Mouse (Mus musculus) heart, embryonic 11.5 days (tissue): ENCODE results near the gene Gse1. TPM values are rescaled to one million over a fixed set of nuclear protein-coding genes. Genes with fewer than 3 reads are reported as not detected.

Experiments used
- ATAC-seq: fragments of 200-750 bp; cut with Nextera tagmentation; replicated peaks from 2 replicates; pipeline ENCODE4 v1.8.0; 2017; ENCODE audit warnings: moderate library complexity; ENCODE audit not compliant: insufficient number of reproducible peaks, low FRiP score, low TSS enrichment
- H3K27ac ChIP-seq: fragments of 300-500 bp; sonication (generic); 2 replicates; pipeline ENCODE4 v1.5.1; 2014; ENCODE audit warnings: mild to moderate bottlenecking, low read depth, low read length
- H3K27me3 ChIP-seq: fragments of 300-500 bp; sonication (generic); 2 replicates; pipeline ENCODE4 v1.6.1; 2014; ENCODE audit warnings: mild to moderate bottlenecking, low read length, mixed read lengths; ENCODE audit not compliant: control insufficient read depth, insufficient read depth
- H3K36me3 ChIP-seq: fragments of 300-500 bp; sonication (generic); 2 replicates; pipeline ENCODE4 v1.6.1; 2014; ENCODE audit warnings: mild to moderate bottlenecking, low read length, moderate library complexity, mixed read lengths; ENCODE audit not compliant: control insufficient read depth, insufficient read depth
- H3K4me1 ChIP-seq: fragments of 300-500 bp; sonication (generic); 2 replicates; pipeline ENCODE4 v1.6.1; 2014; ENCODE audit warnings: low read length; ENCODE audit not compliant: control insufficient read depth, insufficient read depth
- H3K4me2 ChIP-seq: fragments of 300-500 bp; sonication (generic); 2 replicates; pipeline ENCODE4 v1.6.1; 2014; ENCODE audit warnings: mild to moderate bottlenecking, moderate library complexity
- H3K4me3 ChIP-seq: fragments of 300-500 bp; sonication (generic); 2 replicates; pipeline ENCODE4 v1.5.1; 2014; ENCODE audit warnings: low read depth, low read length
- H3K9ac ChIP-seq: fragments of 300-500 bp; sonication (generic); 2 replicates; pipeline ENCODE4 v1.6.1; 2014; ENCODE audit warnings: mild to moderate bottlenecking, low read depth, low read length, moderate library complexity
- H3K9me3 ChIP-seq: fragments of 300-500 bp; sonication (generic); replicated peaks from 2 replicates; pipeline ENCODE4 v1.6.1; 2016; ENCODE audit warnings: low read length; ENCODE audit not compliant: control insufficient read depth
- WGBS: fragments of 180-500 bp; shearing (Covaris S2); extraction: QIAGEN DNeasy Blood & Tissue Kit; methylation state at CpG from one replicate; pipeline ENCODE4 v1.1.7; 2014; ENCODE audit not compliant: insufficient replicate concordance; 5-methylcytosine and 5-hydroxymethylcytosine counted together
- polyA plus RNA-seq: library from polyadenylated mRNA; unstranded; fragments of >200 nt; fragmentation: Nextera tagmentation; extraction: Ambion mirVana; gene quantifications from 2 replicates; pipeline ENCODE4 v1.2.1, GENCODE M21; 2014

Gse1 gene
- polyA plus RNA-seq, 1 experiment from 2014 or later, result 12.8 TPM

- Histone ChIP-seq H3K27me3 (no peaks in the 10 kb centered on the region), H3K4me1 (peaks cover 41% of the 10 kb centered on the region), H3K4me3 (no peak overlapping the region), H3K4me2 (no peak overlapping the region), H3K9me3 (no peaks in the 10 kb centered on the region), H3K36me3 (no peaks in the 10 kb centered on the region), H3K27ac (peak overlapping the region; percentile 29; the same call in 1 of the 2 replicates), H3K9ac (0 out of 2 replicates have a peak overlapping the region, but pooled peaks have one; percentile 46)
- 18% methylated on average over 4 of the region's 4 CpGs for WGBS
- ATAC-seq, result no peak
Observed at GRCm38 (mm10) chr8:120344166-120344565, 115.9 kb downstream of the Gse1 start.

GRCm38 (mm10) chr8:120344583-120344982 lies 116.3 kb downstream of the Gse1 start:
- 41% methylated on average over 13 of the region's 13 CpGs for WGBS
- Histone ChIP-seq H3K36me3 (no peaks in the 10 kb centered on the region), H3K27me3 (no peaks in the 10 kb centered on the region), H3K4me3 (no peak overlapping the region), H3K4me1 (peaks cover 38% of the 10 kb centered on the region), H3K27ac (peak overlapping the region; percentile 29; the same call in 1 of the 2 replicates), H3K9ac (no peak overlapping the region), H3K9me3 (no peaks in the 10 kb centered on the region), H3K4me2 (no peak overlapping the region)
- no peak for ATAC-seq

- no peak overlapping the region for H3K4me3 ChIP-seq
- no peak overlapping the region for H3K9ac ChIP-seq
- no peaks in the 10 kb centered on the region for H3K9me3 ChIP-seq
- H3K4me2 ChIP-seq, result no peak overlapping the region
- 77% methylated on average over 21 of the region's 21 CpGs for WGBS
- H3K36me3 ChIP-seq, result no peaks in the 10 kb centered on the region
- no peaks in the 10 kb centered on the region for H3K27me3 ChIP-seq
- no peak overlapping the region for H3K27ac ChIP-seq
- ATAC-seq, result no peak
- peaks cover 33% of the 10 kb centered on the region for H3K4me1 ChIP-seq
Observed at GRCm38 (mm10) chr8:120347734-120348341, 119.6 kb downstream of the Gse1 start.

- H3K4me3 ChIP-seq, result no peak overlapping the region
- no peaks in the 10 kb centered on the region for H3K27me3 ChIP-seq
- no peaks in the 10 kb centered on the region for H3K9me3 ChIP-seq
- no peak overlapping the region for H3K27ac ChIP-seq
- no peak overlapping the region; the same call in 1 of the 2 replicates for H3K9ac ChIP-seq
- H3K36me3 ChIP-seq, result no peaks in the 10 kb centered on the region
- H3K4me1 ChIP-seq, result peaks cover 26% of the 10 kb centered on the region
- WGBS, result 53% methylated on average over 11 of the region's 11 CpGs
- no peak overlapping the region for H3K4me2 ChIP-seq
- no peak for ATAC-seq
Observed at GRCm38 (mm10) chr8:120348922-120349321, 120.7 kb downstream of the Gse1 start.

- Histone ChIP-seq H3K4me2 (no peak overlapping the region), H3K36me3 (no peaks in the 10 kb centered on the region), H3K27me3 (no peaks in the 10 kb centered on the region), H3K9ac (no peak overlapping the region), H3K27ac (no peak overlapping the region), H3K4me3 (no peak overlapping the region), H3K4me1 (peaks cover 8% of the 10 kb centered on the region), H3K9me3 (no peaks in the 10 kb centered on the region)
- WGBS, result 61% methylated on average over 7 of the region's 7 CpGs
- ATAC-seq, result no peak
Observed at GRCm38 (mm10) chr8:120351332-120352071, 123.2 kb downstream of the Gse1 start.

GRCm38 (mm10) chr8:120352096-120352495 lies 123.8 kb downstream of the Gse1 start:
- Histone ChIP-seq H3K4me1 (peaks cover 4% of the 10 kb centered on the region), H3K36me3 (no peaks in the 10 kb centered on the region), H3K4me3 (no peak overlapping the region), H3K9me3 (no peaks in the 10 kb centered on the region), H3K4me2 (no peak overlapping the region), H3K9ac (no peak overlapping the region), H3K27me3 (no peaks in the 10 kb centered on the region), H3K27ac (no peak overlapping the region)
- ATAC-seq, result no peak
- 72% methylated on average over 10 of the region's 10 CpGs for WGBS

- no peaks in the 10 kb centered on the region for H3K36me3 ChIP-seq
- H3K27me3 ChIP-seq, result no peaks in the 10 kb centered on the region
- WGBS, result 72% methylated on average over 9 of the region's 9 CpGs
- H3K9ac ChIP-seq, result no peak overlapping the region
- H3K9me3 ChIP-seq, result no peaks in the 10 kb centered on the region
- ATAC-seq, result no peak
- H3K4me1 ChIP-seq, result peaks cover 5% of the 10 kb centered on the region; the same call in 1 of the 2 replicates
- no peak overlapping the region for H3K27ac ChIP-seq
- H3K4me3 ChIP-seq, result no peak overlapping the region
- no peak overlapping the region for H3K4me2 ChIP-seq
Observed at GRCm38 (mm10) chr8:120356067-120356466, 127.8 kb downstream of the Gse1 start.

- no peaks in the 10 kb centered on the region for H3K36me3 ChIP-seq
- ATAC-seq, result no peak
- H3K9me3 ChIP-seq, result no peaks in the 10 kb centered on the region
- no peak overlapping the region for H3K4me3 ChIP-seq
- WGBS, result 72% methylated on average over 6 of the region's 6 CpGs
- no peak overlapping the region for H3K9ac ChIP-seq
- no peak overlapping the region for H3K4me2 ChIP-seq
- peaks cover 10% of the 10 kb centered on the region; the same call in 1 of the 2 replicates for H3K4me1 ChIP-seq
- no peak overlapping the region for H3K27ac ChIP-seq
- H3K27me3 ChIP-seq, result no peaks in the 10 kb centered on the region
Observed at GRCm38 (mm10) chr8:120357504-120357903, 129.2 kb downstream of the Gse1 start.
